Mouse (Mus musculus) right cerebral cortex, postnatal 14 days (tissue): Measurements from ENCODE around the gene Rpl22l1.
"Not testable (repeated sequence)": the region's sequence is repeated elsewhere in the genome, so short reads cannot be mapped to it uniquely, and the experiment has no call there.

Experiments used
- DNase-seq: peaks from one replicate; pipeline ENCODE4 v3.0.0; 2022

Rpl22l1 gene

DNA sequence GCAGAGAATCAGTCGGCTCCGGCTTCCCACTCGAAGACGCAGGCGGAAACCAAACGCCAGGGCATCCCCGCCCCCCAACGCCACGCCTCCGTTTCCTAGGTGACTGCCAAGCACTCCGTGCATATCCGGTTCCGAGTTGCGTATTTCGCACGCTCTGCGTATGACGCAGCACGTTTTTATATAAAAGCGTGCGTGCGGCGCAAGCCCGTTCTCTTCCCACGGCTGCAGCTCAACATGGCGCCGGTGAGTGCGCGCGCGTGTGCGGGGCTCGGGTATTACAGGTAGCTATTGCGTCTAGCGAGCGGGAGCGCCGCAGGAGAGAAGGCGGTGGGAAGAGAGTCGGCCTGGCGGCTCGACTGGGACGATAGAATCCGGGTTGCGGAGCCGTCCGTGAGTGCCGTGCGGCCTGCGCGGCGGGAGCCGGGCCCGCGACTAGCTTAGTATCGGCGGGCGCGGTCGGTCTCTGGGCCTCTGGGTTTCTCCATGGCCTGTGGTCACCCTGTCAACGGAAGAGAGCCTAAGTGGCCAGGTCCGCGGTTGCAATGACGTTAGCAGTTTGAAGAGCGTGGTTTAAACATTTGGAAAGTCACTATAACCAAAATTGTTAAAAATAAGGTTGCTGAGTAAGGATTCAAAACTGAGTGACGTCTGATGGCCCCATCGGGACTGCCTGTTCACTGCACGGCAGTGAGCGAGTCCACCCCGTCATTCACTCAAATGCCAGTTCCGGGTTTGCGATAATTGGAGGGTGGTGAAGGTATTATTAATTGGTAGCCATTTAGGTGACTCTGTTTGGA lies at the start of gene Rpl22l1:
Gene Rpl22l1, plus strand, starts transcription at position 136 of the 797 bp plus-strand sequence.
- DNase-seq, result peak; percentile 98

GRCm38 (mm10) chr3:28755477-28755876 lies 49.8 kb upstream of the Rpl22l1 start:
- no peak for DNase-seq

- no peak for DNase-seq
Measured at GRCm38 (mm10) chr3:28761225-28761789, 43.9 kb upstream of the Rpl22l1 start.

- DNase-seq, result no peak
Measured at GRCm38 (mm10) chr3:28766935-28767334, 38.3 kb upstream of the Rpl22l1 start.

DNA sequence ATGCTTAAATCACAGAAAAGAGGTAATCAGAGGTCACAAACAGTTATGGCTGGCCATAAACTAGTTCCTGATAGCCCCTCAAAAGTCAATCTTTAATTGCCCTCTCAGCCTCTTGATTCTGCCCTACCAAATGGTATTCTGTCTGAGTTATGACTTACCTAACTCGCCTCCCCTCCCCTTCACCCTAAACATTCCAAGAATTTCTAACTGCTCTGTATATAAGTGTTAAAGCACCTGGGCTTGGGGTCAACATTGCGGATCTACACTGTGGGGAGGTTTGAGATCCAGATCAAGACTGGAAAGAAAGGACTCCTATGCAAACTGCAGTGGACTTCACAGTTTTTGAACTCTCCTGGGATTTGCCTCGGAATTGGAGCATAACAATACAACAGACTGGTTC lies 37.0 kb upstream of the Rpl22l1 start:
- no peak for DNase-seq

GRCm38 (mm10) chr3:28772919-28773318 lies 32.3 kb upstream of the Rpl22l1 start:
- not testable (repeated sequence) for DNase-seq

GRCm38 (mm10) chr3:28775361-28775760 lies 29.9 kb upstream of the Rpl22l1 start:
- no peak for DNase-seq

- DNase-seq, result no peak
Measured at GRCm38 (mm10) chr3:28775958-28776357, 29.3 kb upstream of the Rpl22l1 start.

- DNase-seq, result no peak
Measured at GRCm38 (mm10) chr3:28776491-28776890, 28.7 kb upstream of the Rpl22l1 start.

GRCm38 (mm10) chr3:28780511-28780910 lies 24.7 kb upstream of the Rpl22l1 start:
- DNase-seq, result no peak

DNA sequence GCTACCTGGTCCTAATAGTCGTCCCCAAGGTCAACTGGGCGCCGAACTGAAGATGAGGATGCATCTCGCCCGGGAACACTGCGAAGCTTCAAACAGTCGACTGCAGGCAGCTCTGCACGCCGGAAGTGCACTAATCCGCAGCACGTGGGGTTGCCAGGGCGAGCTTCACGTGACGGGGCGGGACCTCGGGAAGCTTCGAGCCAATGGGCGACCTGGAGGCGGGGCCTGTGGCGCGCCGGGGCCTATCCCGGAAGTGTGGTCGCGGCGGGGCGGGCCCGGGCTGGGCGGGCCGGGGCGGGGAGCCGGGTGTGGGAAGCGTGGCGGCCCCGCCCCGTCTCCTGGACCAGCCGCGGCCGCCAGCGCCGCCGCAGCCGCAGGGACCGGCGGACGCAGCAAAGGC lies 24.2 kb upstream of the Rpl22l1 start, which contains the start of gene Eif5a2:
Gene Eif5a2, plus strand, starts transcription at position 283 of the 400 bp plus-strand sequence.
- peak; percentile 94 for DNase-seq

- DNase-seq, result no peak
Measured at GRCm38 (mm10) chr3:28781422-28781821, 23.8 kb upstream of the Rpl22l1 start.

DNA sequence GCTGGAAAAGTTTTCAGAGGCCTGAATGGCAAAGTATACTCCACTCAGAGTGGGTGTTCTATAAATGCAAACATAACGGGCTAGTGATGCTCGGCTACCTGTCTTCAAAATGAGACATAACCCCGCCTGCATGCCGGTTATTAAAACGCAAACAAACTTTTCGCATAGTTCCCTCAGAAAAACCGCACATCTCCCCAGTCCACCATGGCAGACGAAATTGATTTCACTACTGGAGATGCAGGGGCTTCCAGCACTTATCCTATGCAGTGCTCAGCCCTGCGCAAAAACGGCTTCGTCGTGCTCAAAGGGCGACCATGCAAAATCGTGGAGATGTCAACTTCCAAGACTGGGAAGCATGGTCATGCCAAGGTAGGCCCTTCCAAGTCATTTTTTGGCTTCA lies 23.4 kb upstream of the Rpl22l1 start:
- no peak for DNase-seq

- peak; percentile 10 for DNase-seq
Measured at GRCm38 (mm10) chr3:28784176-28784575, 21.1 kb upstream of the Rpl22l1 start.

- DNase-seq, result no peak
Measured at GRCm38 (mm10) chr3:28794835-28795234, 10.4 kb upstream of the Rpl22l1 start.

DNA sequence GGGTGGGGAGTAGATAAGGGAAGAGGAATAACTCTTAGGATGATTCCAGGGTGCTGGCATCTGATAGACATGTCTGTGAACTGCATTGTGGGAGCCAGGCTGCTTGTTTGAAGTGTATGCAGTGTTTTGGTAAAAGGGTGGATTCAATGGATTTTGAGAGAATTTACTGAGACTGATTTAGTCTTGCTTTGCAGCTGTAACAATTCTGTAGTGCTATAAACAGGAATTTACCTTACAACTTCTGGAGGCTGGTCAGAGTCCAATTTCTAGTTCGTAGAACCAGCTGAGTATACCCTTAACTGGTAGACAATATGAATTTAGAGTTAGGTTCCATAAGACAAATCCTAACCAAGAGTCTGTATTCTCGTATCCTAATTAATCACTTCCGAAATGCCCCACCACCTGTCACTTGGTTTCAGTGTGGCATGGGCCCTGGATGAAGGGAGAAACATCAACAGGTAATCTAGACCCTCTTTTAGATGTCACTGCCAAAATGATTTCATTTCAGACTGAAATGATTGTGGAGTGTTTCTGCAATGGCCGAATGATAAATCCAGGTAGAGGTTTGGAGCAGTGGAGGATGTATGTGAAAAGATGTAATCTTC lies 2.9 kb downstream of the Rpl22l1 start:
- DNase-seq, result no peak

- no peak for DNase-seq
Measured at GRCm38 (mm10) chr3:28811441-28811840, 6.2 kb downstream of the Rpl22l1 start.

GRCm38 (mm10) chr3:28814361-28814760 lies 9.1 kb downstream of the Rpl22l1 start:
- no peak for DNase-seq

- DNase-seq, result no peak
Measured at GRCm38 (mm10) chr3:28816010-28816540, 10.8 kb downstream of the Rpl22l1 start.

DNA sequence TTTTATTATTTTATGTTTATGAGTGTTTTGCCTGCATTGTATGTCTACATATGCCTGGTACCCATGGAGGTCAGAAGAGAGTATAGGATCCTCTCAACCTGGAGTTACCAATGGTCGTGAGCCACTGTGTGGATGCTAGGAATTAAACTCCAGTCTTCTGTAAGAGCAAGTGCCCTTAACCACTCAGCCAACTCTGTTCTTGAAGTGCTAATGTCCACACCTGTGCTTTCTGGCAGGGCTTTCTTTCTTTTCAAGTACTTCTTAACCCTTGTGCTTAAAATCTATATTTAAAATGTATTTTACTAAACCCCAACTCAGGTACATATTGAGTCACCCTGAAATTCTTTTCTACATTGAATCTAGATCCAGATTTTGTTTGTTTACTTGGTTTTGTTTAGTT lies 21.0 kb downstream of the Rpl22l1 start:
- no peak for DNase-seq

DNA sequence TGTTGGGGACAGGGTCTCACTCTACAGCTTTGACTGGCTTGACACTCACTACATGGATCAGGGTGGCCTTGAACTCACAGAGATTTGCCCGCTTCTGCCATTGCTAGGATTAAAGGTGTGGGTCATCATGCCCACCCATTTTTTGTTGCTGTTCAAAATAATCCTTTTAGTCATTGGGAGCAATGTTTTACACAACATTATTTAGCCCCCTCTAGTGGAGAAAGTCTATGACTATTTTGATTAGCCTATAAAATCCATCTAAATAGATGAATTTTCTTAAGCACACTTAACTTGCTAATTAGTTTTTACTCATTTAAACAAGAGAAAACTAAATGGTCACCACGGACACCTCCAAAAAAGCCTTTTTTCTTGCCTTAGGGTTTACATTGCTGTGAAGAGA lies 22.4 kb downstream of the Rpl22l1 start:
- DNase-seq, result no peak

DNA sequence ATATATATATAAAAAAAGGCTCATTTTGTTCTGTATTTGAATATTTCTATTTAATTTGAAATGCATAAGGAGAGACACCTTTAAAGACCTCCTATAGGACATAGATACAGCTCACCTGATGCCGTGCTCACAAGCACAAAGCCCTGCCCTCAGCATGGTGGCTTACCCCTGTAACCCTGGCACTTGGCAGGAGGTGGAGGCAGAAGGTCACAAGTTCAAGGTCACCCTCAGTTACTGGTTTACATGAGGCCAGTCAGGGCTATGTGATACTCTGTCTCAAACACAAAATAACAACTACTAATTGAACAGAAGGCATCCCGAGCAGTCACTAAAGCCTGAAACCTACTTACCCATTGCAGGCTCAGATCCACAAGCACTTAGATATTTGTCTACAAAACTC lies 24.2 kb downstream of the Rpl22l1 start:
- DNase-seq, result no peak

DNA sequence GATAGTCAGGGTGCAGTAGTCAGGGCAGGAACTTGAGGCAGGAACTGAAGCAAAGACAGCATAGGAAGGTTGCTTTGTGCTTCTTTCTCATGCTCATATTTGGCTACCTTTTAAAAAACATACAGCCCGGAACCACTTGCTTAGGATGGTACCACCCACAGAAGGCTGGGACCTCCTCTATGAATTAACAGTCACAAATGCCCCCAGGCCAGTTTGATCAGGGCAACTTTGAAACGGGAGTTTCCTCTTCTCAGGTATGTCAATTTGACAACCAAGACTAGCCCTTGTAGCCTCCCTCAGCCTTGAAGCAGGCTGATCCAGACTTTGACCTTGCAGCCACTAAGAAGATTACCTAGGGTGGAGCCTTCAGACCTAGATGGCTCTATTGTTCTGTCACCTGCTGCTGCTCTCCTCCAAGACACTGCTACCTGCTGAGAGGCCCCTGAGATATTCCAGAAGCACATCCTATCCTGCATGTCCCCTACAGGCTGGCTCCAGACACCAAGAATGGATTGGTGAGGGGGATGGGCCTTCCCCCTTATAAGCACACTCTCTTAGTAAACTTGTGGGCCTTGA lies 31.6 kb downstream of the Rpl22l1 start:
- DNase-seq, result no peak
